Mouse (Mus musculus): ENCODE measurements around the gene Serpine3. TPM values are rescaled to one million over a fixed set of nuclear protein-coding genes. Genes with fewer than 3 reads are reported as not detected.

Gene Serpine3
- not detected in 2 replicates for polyA plus RNA-seq (2014; fragmentation: Nextera tagmentation; extraction: Ambion mirVana)

DNA sequence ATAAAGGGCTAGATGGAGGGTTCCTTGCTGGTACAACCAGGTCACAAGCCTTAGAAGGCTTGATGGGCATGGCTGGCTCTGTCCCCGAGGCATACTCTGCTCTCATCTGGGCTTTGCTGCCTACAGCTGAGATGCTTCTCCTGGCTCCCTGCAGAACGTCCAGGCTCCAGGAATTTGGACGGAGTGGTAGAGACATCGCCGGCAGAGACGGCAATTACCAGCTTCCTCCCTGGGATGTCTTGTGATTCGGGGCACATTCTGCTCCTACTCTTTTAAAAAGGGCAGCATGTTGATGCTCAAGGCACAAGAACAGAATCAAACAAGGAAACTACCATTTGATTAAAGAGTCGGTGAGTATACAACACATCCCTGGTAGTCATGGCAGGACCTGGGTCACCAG lies at the start of gene Serpine3:
Serpine3 (plus strand) TSS at position 301 of the 400 bp plus-strand sequence.
- Histone ChIP-seq H3K9me3 (ENCODE audit: control insufficient read depth, low read depth, low read length) (no peaks in the 10 kb centered on the region), H3K4me2 (replicated peaks; ENCODE audit: low read depth, low read length) (no peak within 1 kb of the TSS), H3K4me3 (ENCODE audit: low read depth, low read length) (no peak within 1 kb of the TSS), H3K36me3 (ENCODE audit: control insufficient read depth, insufficient read depth, low read length) (no peaks in the 10 kb centered on the region), H3K4me1 (ENCODE audit: control insufficient read depth, insufficient read depth, low read length) (no peaks in the 10 kb centered on the region), H3K27me3 (ENCODE audit: control insufficient read depth, insufficient read depth, low read length) (no peaks in the 10 kb centered on the region), H3K9ac (replicated peaks; ENCODE audit: low read depth, low read length) (no peak within 1 kb of the TSS), H3K27ac (ENCODE audit: low read length) (no peak within 1 kb of the TSS)
- 80% methylated on average over 8 of the region's 8 CpGs for WGBS
- no peak for ATAC-seq (ENCODE audit: insufficient number of reproducible peaks, insufficient read depth, low FRiP score, low read depth)

DNA sequence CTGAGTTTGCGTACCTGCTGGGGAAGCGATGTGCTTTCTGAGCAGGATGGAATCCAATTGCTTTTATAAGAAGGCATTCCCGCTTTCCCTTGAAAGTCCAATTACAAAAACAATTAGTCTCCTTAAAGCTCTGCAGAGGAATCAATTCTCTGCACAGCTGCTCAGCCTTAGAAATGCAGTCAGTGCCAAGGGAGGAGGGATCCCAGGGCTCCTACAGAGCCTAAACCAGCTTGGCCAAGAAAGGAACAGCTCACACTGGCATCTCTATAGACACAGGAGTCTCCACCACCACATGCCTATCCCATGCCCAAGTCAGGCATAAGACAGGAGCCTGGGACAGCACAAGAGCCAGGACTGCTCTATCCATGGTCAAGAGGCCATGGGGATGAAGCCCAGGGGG lies 41.1 kb upstream of the Serpine3 start:
- Histone ChIP-seq H3K9me3 (ENCODE audit: control insufficient read depth, low read depth, low read length) (no peaks in the 10 kb centered on the region), H3K36me3 (ENCODE audit: control insufficient read depth, insufficient read depth, low read length) (no peaks in the 10 kb centered on the region), H3K4me2 (replicated peaks; ENCODE audit: low read depth, low read length) (no peak overlapping the region), H3K4me1 (ENCODE audit: control insufficient read depth, insufficient read depth, low read length) (no peaks in the 10 kb centered on the region), H3K27ac (ENCODE audit: low read length) (no peak overlapping the region), H3K27me3 (ENCODE audit: control insufficient read depth, insufficient read depth, low read length) (no peaks in the 10 kb centered on the region), H3K9ac (replicated peaks; ENCODE audit: low read depth, low read length) (no peak overlapping the region), H3K4me3 (ENCODE audit: low read depth, low read length) (no peak overlapping the region)
- ATAC-seq (ENCODE audit: insufficient number of reproducible peaks, insufficient read depth, low FRiP score, low read depth): no peak
- 83% methylated on average over 3 of the region's 3 CpGs for WGBS

DNA sequence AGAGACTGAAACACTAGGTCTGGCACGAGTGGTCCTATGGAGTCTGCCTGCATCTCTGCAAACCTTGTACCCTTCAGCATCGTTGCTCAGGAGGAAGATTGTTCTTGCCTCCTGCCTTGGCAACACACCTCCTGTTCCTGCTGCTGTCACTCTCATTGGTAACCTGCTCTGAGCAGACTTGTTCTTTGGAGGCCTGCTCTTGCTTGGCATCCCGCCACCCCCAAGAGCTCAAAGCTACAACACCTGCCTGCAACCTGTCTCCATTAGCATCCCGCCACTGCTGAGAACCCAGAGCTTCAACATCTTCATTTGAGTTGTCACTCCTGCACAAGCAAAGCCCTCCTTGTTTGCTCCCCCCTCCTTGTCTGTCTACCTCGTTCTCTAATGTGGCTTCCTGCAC lies 35.5 kb upstream of the Serpine3 start:
- 90% methylated on average over 5 of the region's 5 CpGs for whole genome bisulfite sequencing
- no peaks in the 10 kb centered on the region for H3K27me3 ChIP-seq (ENCODE audit: control insufficient read depth, insufficient read depth, low read length)
- no peaks in the 10 kb centered on the region for H3K4me1 ChIP-seq (ENCODE audit: control insufficient read depth, insufficient read depth, low read length)
- H3K27ac ChIP-seq (ENCODE audit: low read length): no peak overlapping the region
- no peak overlapping the region for H3K9ac ChIP-seq (replicated peaks; ENCODE audit: low read depth, low read length)
- no peaks in the 10 kb centered on the region for H3K9me3 ChIP-seq (ENCODE audit: control insufficient read depth, low read depth, low read length)
- no peaks in the 10 kb centered on the region for H3K36me3 ChIP-seq (ENCODE audit: control insufficient read depth, insufficient read depth, low read length)
- no peak overlapping the region for H3K4me2 ChIP-seq (replicated peaks; ENCODE audit: low read depth, low read length)
- ATAC-seq (ENCODE audit: insufficient number of reproducible peaks, insufficient read depth, low FRiP score, low read depth): no peak
- no peak overlapping the region for H3K4me3 ChIP-seq (ENCODE audit: low read depth, low read length)

DNA sequence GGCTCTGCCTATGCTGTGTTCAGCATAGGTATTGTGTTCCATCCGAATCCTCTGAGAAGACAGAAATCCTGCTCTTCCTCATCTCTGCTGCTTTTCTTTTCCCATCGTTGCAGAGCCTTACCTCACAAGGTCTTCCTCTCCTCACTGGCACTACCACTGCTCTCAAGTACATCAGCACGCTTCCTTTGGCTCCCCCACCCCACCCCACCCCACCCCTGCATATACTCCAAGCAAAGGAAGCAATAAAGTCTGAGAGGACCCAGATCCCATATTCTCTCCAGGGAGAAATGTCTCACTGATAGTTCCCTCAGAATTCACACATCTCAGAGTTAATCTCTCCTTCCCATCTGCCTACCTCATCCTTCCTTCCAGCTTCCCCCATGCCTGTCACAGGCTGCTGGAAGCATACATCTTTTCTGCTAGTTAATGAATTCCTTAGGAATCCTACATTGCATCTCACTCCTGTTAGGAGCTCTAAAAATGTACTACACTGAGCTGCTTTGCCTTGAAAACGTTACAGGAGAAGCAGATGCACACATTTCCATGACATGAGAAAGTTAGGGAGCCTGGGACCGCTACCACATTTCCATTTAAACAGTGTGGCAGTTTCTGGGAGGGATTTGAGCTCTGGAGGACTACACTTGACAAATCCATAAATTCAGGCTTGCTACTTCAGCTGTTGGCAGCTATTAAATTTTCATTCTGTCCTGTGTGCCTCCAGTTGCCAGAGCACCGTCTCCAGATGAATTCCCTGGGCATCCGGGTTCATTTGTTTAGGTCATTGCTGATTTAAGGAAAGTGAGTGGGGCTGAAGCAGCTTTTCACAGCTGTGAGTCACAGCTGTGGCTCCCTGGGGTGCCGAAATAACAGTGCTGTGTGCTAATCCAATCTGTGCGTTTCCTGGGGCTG lies 25.8 kb upstream of the Serpine3 start:
- H3K27me3 ChIP-seq (ENCODE audit: control insufficient read depth, insufficient read depth, low read length): no peaks in the 10 kb centered on the region
- 21% methylated on average over 9 of the region's 9 CpGs for WGBS
- no peak overlapping the region for H3K4me3 ChIP-seq (ENCODE audit: low read depth, low read length)
- no peak overlapping the region for H3K27ac ChIP-seq (ENCODE audit: low read length)
- no peak for ATAC-seq (ENCODE audit: insufficient number of reproducible peaks, insufficient read depth, low FRiP score, low read depth)
- no peaks in the 10 kb centered on the region for H3K36me3 ChIP-seq (ENCODE audit: control insufficient read depth, insufficient read depth, low read length)
- no peak overlapping the region for H3K4me2 ChIP-seq (replicated peaks; ENCODE audit: low read depth, low read length)
- H3K4me1 ChIP-seq (ENCODE audit: control insufficient read depth, insufficient read depth, low read length): 0 out of 2 replicates have a peak, but pooled peaks cover 9% of the 10 kb centered on the region
- H3K9ac ChIP-seq (replicated peaks; ENCODE audit: low read depth, low read length): no peak overlapping the region
- no peaks in the 10 kb centered on the region for H3K9me3 ChIP-seq (ENCODE audit: control insufficient read depth, low read depth, low read length)

DNA sequence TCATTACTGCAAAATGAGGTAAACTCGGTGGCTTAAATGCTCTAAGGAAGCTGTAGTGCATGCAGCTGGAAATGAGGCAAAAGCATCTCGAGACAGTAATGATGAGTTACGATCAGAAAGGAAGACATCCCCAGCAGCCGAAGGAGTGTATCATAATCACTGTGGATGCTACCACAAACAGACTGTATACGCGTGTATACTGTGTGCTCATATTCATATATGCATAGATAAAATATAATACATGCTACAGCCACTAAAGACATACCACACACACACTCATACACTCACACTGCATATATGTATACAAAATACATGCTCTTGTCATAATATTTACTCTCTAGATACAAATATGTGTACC lies 25.1 kb upstream of the Serpine3 start:
- Histone ChIP-seq H3K4me3 (ENCODE audit: low read depth, low read length) (no peak overlapping the region), H3K9me3 (ENCODE audit: control insufficient read depth, low read depth, low read length) (no peaks in the 10 kb centered on the region), H3K4me1 (ENCODE audit: control insufficient read depth, insufficient read depth, low read length) (0 out of 2 replicates have a peak, but pooled peaks cover 9% of the 10 kb centered on the region), H3K4me2 (replicated peaks; ENCODE audit: low read depth, low read length) (no peak overlapping the region), H3K9ac (replicated peaks; ENCODE audit: low read depth, low read length) (no peak overlapping the region), H3K27me3 (ENCODE audit: control insufficient read depth, insufficient read depth, low read length) (no peaks in the 10 kb centered on the region), H3K36me3 (ENCODE audit: control insufficient read depth, insufficient read depth, low read length) (no peaks in the 10 kb centered on the region), H3K27ac (ENCODE audit: low read length) (no peak overlapping the region)
- no peak for ATAC-seq (ENCODE audit: insufficient number of reproducible peaks, insufficient read depth, low FRiP score, low read depth)
- 47% methylated on average over 6 of the region's 6 CpGs for WGBS

DNA sequence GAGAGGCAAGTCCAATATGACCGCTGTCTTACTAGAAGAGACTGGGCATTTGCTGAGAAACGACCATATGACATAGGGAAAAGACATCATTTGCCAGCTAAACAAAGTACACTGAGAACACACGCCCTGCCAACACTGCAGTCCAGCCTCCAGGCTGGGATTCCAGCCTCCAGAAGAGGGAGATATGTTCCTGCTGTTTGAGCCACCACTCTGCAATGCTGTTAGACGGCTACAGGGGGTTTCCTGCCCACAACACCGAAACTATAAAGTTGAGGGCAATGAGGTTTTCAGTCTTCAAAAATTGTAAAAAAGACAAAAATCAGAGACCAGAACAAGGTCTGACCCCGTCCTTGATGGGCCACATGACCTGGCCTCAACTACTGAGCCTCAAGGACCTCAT lies 24.4 kb upstream of the Serpine3 start:
- no peaks in the 10 kb centered on the region for H3K27me3 ChIP-seq (ENCODE audit: control insufficient read depth, insufficient read depth, low read length)
- WGBS: 63% methylated on average over 6 of the region's 6 CpGs
- 0 out of 2 replicates have a peak, but pooled peaks cover 9% of the 10 kb centered on the region for H3K4me1 ChIP-seq (ENCODE audit: control insufficient read depth, insufficient read depth, low read length)
- H3K4me3 ChIP-seq (ENCODE audit: low read depth, low read length): no peak overlapping the region
- H3K9me3 ChIP-seq (ENCODE audit: control insufficient read depth, low read depth, low read length): no peaks in the 10 kb centered on the region
- no peak overlapping the region for H3K4me2 ChIP-seq (replicated peaks; ENCODE audit: low read depth, low read length)
- H3K9ac ChIP-seq (replicated peaks; ENCODE audit: low read depth, low read length): no peak overlapping the region
- no peak for ATAC-seq (ENCODE audit: insufficient number of reproducible peaks, insufficient read depth, low FRiP score, low read depth)
- no peaks in the 10 kb centered on the region for H3K36me3 ChIP-seq (ENCODE audit: control insufficient read depth, insufficient read depth, low read length)
- no peak overlapping the region for H3K27ac ChIP-seq (ENCODE audit: low read length)

DNA sequence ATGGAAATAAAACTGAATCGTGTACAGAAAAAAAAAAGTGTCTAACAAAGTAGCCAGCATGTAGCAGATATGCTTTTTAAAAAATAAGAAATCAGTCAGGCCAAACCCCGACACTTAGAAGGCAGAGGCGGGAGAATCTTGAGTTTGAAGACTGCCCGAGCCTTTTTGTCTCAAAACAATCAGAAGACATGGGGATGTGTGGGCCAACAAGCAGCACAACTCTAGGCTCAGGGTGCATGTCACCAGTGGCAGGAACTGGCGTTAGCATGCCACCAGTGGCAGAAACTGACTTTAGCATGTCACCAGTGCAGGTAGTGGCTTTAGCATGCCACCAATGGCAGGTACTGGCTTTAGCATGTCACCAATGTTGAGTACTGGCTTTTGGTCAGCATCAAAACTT lies 23.9 kb upstream of the Serpine3 start:
- Histone ChIP-seq H3K4me3 (ENCODE audit: low read depth, low read length) (no peak overlapping the region), H3K9me3 (ENCODE audit: control insufficient read depth, low read depth, low read length) (no peaks in the 10 kb centered on the region), H3K27ac (ENCODE audit: low read length) (no peak overlapping the region), H3K9ac (replicated peaks; ENCODE audit: low read depth, low read length) (no peak overlapping the region), H3K4me2 (replicated peaks; ENCODE audit: low read depth, low read length) (no peak overlapping the region), H3K36me3 (ENCODE audit: control insufficient read depth, insufficient read depth, low read length) (no peaks in the 10 kb centered on the region), H3K4me1 (ENCODE audit: control insufficient read depth, insufficient read depth, low read length) (0 out of 2 replicates have a peak, but pooled peaks cover 9% of the 10 kb centered on the region), H3K27me3 (ENCODE audit: control insufficient read depth, insufficient read depth, low read length) (no peaks in the 10 kb centered on the region)
- no peak for ATAC-seq (ENCODE audit: insufficient number of reproducible peaks, insufficient read depth, low FRiP score, low read depth)
- WGBS: 84% methylated on average over 5 of the region's 5 CpGs

DNA sequence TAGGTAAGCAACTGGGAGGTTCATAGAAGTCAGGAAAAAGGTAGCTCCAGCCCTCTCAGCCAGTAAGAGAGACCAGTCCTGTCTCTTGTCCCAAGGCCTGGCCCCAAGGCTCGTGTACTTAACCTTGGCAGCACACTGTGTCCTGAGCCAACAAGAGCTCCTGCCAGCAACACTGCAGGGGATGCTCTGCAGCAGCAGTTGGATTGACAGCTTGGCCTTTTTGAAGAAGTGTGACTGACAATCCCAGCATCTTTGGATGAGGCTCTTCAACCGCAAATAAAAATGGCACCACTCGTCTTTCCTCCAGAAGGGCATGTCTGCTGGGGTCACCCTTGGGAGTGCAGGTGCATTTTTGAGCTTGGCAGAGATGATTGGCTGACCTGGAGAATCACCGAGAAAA lies 23.1 kb upstream of the Serpine3 start:
- Histone ChIP-seq H3K9ac (replicated peaks; ENCODE audit: low read depth, low read length) (no peak overlapping the region), H3K27ac (ENCODE audit: low read length) (no peak overlapping the region), H3K4me2 (replicated peaks; ENCODE audit: low read depth, low read length) (no peak overlapping the region), H3K9me3 (ENCODE audit: control insufficient read depth, low read depth, low read length) (no peaks in the 10 kb centered on the region), H3K36me3 (ENCODE audit: control insufficient read depth, insufficient read depth, low read length) (no peaks in the 10 kb centered on the region), H3K4me3 (ENCODE audit: low read depth, low read length) (no peak overlapping the region), H3K27me3 (ENCODE audit: control insufficient read depth, insufficient read depth, low read length) (no peaks in the 10 kb centered on the region), H3K4me1 (ENCODE audit: control insufficient read depth, insufficient read depth, low read length) (0 out of 2 replicates have a peak, but pooled peaks cover 9% of the 10 kb centered on the region)
- 75% methylated on average over 4 of the region's 4 CpGs for WGBS
- no peak for ATAC-seq (ENCODE audit: insufficient number of reproducible peaks, insufficient read depth, low FRiP score, low read depth)
